Mouse (Mus musculus) layer of hippocampus, adult 11-12 months (tissue): ENCODE results near the gene Hba-a1.
"Not testable (repeated sequence)": the region's sequence is repeated elsewhere in the genome, so short reads cannot be mapped to it uniquely, and the experiment has no call there.

Source experiments
- DNase-seq: peaks from one replicate; pipeline ENCODE4 v3.0.0; 2022; ENCODE audit warnings: low spot score

The Hba-a1 gene

DNA sequence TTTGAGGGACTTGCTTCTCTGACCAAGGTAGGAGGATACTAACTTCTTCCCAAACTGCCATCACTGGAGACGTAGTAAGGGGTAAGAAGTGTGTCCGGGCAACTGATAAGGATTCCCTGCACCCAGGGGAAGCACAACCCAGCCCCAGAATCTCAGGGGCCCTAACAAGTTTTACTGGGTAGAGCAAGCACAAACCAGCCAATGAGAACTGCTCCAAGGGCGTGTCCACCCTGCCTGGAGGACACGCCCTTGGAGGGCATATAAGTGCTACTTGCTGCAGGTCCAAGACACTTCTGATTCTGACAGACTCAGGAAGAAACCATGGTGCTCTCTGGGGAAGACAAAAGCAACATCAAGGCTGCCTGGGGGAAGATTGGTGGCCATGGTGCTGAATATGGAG, 12.9 kb downstream of the Hba-a1 start, which contains the start of gene Hba-a2:
TSS of gene Hba-a2 (plus strand) at position 287 of the 400 bp plus-strand sequence.
- not testable (repeated sequence) for DNase-seq

DNA sequence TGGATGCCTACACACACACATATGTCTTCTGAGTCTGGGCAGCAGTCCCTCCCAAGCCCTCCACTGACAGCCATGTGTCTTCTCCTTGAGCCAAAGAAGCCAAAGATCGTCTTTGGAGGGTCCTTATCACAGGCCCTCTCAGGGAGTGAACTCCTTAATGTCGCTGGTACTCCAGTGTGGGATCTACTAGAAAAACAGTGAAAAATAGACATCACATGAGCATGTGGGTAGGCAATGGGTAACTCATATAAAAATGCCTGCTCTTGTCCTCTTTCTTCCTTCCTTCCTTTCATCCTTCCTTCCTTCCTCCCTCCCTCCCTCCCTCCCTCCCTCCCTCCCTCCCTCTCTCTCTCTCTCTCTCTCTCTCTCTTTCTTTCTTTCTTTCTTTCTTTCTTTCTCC, 14.1 kb downstream of the Hba-a1 start:
- DNase-seq: not testable (repeated sequence)

DNA sequence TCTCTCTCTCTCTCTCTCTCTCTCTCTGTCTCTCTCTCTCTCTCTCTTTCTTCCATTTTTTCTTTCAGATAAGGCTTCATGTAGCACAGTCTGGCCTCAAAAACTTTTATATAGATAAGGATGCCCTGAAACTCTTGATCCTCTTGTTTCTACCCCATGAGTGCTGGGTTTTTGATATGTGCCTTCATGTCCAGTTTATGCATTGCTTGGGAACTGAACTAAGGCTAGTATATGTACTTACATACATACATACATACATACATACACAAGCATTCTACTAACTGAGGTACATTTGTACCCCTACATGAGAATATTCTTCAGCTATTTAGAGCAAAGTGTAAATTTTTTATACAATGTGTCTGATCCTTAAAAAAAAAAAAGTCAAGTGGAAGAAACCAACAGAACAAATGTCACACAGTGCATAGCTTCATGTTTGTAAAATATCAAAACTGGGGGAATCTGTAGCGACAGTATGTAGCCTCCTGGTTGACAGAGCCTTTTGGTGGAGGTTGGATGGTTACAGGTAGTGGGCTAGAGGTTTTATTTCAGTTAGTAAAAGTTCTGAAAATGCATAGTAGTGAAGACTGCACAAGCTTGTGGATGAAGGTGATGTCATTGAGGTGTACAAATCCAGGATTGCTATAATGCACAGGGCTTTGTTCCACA, 14.7 kb downstream of the Hba-a1 start:
- DNase-seq: no peak

DNA sequence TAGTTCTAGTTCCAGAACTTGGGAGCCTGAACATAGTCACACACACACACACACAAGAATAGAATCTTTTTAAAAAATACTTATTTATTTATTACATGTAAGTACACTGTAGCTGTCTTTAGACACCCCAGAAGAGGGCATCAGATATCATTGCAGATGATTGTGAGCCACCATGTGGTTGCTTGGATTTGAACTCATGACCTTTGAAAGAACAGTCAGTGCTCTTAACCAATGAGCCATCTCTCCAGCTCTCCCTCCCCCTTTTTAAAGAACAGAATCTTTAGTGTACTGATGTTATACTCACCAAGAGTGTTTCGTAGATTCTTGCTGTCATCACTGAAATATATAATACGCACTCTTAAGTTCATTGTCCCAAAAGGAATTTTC, 15.2 kb downstream of the Hba-a1 start:
- no peak for DNase-seq

DNA sequence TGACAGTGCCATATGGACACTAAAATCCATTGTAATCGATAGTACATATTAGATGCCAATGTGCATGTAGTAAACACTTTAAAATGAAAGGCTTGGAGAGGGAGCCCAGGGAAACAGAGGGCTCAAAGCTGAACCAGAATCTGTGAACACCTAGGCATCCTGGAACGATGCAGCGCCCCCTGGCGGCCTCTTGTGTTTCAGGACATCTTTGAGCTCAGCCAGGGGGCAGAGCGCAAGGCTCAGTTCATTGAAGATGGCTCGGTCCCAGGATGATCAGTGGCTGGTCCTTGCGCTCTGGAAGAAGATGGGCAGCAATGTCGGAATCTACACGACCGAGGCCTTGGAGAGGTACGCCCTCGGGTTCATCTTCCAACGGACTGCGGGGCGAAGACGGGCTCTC, 16.6 kb downstream of the Hba-a1 start, which contains the start of gene Hbq1a:
TSS of gene Hbq1a (plus strand) at position 205 of the 400 bp plus-strand sequence.
- peak; percentile 79 for DNase-seq

DNA sequence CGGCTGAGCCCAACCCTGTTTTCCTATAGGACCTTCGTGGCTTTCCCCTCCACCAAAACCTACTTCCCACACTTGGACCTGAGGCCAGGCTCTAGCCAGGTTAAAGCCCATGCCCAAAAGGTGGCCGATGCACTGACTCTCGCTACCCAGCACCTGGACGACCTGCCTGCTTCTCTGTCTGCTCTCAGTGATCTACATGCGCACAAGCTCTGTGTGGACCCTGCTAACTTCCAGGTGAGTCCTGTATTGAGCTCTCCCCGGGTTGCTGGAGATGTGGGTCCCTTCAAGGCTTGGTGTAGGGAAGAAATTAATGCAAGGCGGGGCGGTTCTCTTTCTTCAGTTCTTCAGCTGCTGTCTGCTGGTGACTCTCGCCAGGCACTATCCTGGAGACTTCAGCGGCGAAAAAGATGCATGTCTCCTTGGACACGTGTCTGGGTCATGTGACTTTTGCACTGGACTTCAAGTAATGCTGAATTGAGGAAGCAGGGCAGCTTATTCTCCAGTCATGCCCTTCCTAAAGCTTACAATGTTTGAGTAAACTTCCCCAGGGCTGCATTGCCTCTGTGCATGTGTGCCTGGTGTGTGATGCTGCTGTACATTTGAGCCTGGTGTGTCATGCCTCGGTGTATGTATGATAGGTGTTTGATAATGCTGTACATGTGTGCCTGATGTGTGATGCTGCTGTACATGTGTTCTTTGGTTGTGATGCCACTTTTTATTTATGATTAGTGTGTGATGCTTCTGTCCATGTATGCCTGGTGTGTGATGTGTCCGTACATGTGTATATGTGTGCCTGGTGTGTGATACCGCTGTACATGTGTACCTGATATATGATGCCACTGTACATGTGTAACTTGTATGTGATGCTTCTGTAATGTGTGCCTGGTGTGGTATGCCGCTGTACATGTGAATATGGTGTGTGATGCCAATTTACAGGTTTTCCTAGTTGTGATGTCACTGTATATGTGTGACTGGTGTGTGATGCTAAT, 17.3 kb downstream of the Hba-a1 start:
- DNase-seq: no peak

DNA sequence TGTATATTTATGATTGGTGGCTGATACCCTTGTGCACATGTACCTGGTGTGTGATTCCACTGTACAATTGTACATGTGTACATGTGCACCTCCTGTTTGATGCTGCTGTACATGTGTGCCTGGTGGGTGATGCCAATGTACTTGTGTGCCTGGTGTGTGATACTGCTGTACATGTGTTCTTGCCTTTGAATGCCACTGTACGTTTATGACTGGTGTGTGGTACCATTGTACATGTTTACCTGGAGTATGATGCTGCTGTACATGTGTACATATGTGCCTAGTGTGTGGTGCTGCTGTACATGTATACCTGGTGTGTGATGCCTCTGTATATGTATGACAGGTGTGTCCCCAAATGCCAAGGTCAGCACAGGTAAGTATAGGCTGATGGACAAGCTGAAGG, 18.2 kb downstream of the Hba-a1 start:
- no peak for DNase-seq

DNA sequence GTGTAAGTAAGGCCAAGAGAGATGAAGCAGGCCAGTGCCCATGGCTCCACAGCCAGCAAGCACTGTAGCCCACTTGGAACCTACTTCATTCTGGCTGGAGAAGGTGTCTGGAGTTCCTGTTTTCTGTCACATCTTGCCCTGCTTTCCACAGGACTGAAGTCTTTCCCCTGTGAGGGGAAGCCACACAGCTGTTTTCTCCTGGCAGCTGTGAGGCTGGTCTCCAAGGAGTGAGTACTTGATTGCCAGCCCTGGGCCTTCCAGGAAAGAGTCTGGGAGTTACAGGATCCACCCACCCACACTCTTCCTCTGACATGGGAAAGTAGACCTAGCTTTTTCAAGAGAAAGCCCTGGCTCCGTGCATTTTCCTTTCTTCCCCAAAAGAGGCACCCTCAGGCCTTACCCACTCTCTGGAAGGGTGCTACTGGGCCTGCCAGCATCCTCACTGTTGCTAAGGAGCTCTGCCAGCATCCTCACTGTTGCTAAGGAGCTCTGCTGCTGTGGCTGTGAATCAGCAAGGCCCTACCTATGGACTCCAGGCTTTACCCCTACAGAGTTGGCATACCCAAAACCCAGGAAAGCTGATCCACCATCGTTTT, 19.6 kb downstream of the Hba-a1 start:
- DNase-seq: peak; percentile 38

DNA sequence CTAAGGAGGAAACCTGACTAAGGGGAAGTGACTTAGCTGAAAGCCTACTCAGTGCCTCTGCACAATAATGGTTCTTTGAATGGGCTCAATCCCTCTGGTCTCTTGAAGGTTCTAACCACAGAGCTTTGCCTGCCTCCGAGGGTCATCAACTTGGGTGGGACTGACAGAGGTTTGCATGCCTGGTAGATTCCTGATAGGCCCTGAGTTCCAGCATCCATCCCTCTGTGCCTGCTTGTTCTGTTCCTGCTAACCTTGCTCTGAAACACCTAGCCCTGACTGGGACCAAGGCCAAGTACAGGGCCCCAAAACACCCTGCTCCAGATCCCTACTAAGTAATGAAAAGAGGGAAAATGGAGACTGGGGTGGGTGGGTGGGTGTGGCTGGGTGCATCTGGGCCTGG, 20.1 kb downstream of the Hba-a1 start:
- DNase-seq: no peak

DNA sequence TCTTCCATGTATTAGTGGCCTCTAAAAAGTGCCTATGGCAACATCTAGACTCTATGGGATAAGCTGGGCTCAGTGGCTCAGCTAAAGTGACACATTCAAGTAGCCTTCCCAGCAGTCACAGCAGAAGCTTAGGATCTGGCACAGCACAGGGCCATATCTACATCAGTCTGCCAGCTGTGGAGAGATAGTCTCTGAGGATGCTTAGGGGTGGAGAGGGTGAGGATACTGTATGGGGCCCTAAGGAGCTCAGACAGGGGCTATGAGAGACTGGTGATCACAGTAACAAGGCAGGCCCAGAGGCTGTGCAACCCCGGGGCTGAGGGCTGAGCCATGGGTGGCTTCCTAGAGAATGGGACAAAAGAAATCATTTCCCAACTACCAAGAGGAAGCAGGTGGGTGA, 23.7 kb downstream of the Hba-a1 start:
- no peak for DNase-seq

DNA sequence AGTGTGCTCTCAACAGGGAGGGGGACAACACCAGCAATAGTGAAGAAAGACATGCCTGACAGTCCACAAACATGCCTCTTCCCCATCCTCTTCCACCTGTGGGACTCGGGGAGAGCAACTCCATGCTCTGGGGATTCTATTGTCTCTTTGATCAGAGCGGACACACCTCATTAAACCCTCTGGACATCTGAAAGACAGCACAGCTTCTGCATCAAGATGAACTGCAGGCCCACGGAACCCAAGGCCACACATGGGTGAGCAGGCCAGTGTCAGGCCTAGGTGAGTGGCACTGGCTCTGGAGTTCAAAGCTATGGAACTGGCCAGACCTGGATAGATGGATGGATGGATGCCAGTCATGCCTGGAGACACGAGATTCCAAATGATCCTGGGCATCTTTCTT, 26.1 kb downstream of the Hba-a1 start:
- DNase-seq: no peak

DNA sequence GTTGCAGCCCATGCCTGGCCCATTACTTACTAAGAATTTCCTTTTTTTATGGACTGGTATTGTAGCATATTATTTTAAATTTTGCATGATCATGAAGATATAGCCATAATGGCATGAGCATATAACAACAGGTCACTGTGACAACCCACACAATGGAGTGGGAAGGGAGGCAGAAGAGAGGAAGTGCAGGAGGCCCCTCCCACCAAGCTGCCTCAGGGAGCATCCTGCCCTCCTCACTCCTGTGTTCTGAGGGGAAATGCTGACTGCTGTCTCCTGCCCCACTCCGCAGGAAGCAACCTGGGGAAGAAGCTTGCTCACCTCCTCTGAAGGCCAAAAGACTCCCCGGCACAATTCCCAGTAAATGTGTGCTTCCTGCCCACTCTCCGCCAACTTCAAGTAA, 26.6 kb downstream of the Hba-a1 start:
- DNase-seq: no peak

DNA sequence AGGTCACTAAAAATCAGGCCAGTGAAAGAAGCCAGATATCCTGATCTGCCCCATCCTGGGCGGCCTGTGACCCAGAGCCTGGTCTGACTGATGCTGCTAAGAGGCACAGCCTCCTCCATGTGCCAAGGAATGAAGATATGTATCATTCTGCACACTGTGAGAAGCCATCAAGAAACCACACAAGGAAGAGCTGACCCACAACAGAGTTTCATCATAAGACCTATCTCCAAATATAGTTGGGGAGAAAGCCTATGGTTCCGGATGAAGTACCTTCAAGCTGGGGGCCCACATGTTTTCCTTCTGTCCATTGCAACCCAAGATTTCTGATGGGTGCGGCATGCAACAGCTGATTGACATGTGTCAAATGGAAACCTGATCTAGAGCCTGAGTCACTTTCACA, 32.7 kb downstream of the Hba-a1 start:
- DNase-seq: no peak

DNA sequence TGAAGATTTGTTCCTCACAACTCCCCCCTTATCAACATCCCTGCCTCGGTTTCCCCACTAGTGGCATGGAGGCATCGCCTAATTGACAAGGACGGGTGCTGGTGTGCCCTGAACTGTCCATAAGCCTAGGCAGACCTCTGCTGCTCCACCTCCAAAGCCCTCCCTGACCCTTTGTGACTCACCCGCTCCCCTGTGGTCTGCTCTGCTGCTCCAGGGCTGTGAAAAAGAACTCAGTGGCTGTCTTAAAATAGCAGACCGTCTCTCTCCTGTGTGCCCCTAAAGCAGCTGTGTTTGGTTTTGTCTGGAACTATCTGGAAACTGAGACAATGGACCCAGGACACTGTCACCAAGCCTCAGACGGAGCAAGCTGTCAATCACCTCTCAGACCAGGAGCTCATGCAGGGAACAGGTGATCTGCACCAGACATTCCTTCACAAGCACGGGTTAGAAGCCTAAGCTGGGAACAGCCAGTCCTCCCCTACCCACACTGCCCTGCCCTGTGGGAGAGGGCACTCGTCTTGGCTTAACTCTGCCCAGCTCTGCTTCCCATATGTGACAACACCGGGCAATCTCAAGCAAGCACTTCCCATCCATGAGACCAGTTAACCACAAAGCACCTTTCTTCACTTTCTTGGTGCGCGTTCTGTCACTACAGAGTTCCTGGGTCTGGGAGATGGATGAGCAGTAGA, 37.3 kb downstream of the Hba-a1 start:
- DNase-seq: no peak

DNA sequence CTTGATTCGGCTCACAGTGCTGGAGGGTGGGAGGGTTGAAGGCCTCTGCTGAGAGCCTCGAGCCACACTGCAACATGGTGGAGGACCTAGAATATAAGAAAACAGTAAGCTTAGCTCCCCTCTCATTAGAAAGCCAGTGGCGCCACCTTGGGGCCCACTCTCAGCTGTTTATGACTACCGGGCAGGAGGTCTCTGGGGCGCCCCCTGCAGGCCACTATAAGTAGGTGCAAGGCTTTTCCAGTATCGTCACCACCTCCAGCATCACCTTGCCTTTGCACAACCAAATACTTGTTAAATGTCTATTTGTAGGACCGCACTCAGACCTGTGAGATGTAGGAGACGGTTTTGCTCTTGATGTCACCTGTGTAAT, 37.9 kb downstream of the Hba-a1 start:
- peak; percentile 81 for DNase-seq

DNA sequence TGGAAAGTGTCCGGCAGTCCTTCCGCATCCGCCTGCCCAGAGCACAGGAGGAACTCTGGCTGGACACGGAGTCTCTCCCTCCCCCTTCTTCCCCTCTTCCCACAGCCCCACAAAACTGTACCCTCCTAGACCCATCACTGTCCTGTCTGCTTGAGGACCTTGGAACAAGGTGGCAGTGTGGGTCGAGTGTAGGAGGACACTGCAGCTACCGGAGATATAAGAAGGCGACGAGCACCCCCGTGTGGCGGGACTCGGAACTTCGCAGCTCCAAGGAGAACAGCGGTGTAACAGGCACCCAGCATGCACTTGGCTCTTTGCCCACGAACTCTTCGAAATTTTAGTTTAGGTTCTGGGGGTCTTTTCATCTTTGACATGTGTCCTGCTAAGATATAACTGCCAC, 41.3 kb downstream of the Hba-a1 start:
- peak; percentile 87 for DNase-seq

DNA sequence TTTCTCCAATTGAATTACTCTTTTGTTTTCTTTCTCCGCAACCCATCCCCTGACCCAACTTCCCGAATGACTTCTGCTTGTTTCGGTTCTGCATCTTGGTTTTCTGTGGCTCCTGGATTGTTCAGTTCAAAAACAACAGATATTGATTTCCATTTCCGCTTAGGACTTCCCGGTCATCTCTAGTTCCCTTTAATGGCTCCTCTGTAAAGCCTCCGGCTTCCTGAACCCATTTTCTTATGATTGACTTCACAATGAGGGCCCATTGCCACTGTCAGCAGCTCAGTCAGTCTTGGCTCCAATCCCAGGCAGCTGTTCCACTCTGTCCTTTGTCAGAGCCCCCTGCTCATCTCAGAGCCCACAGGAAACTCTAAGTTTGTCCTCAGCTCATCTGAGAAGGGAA, 47.8 kb downstream of the Hba-a1 start:
- no peak for DNase-seq

DNA sequence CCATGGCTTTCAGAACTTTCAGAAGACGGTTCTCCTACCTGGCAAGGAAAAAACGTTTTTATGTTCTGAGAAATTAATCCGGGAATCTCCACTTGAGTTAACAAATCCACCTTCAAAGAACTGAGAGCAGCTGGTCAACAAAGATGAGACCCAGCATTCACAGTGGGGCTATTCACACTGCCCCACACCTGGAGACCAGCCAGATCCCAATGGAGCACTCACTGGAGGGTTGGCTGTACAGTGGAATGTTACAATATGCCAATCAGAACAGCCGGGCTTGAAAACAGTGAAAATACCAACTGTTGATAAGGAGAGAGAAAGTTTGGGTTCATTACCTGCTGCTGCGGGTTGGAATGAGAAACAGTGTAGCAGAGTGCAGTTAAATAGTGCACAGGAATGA, 48.5 kb downstream of the Hba-a1 start:
- DNase-seq: no peak

DNA sequence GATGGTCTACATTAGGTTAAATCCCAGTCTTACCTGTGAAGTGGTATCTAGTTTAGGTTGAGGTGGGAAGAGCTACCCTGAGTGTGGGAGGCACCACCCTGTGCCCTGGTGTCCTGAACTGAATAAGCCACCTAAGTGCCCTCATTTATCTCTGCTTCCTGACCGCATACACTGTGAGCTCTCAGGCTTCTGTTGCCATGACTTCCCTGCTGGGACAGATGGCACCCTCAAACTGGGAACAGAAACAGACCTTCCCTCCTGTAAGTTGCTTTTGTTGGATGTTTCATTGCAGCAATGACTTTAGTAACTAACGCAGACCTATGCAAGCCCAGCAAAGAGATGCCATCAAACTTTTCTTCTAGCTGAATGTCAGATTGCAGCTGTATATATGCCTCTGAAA, 49.9 kb downstream of the Hba-a1 start:
- DNase-seq: no peak
